Mouse (Mus musculus) heart, embryonic 10.5 days (tissue): ENCODE data around the gene Fli1. TPM values are rescaled to one million over a fixed set of nuclear protein-coding genes. Genes with fewer than 3 reads are reported as not detected.
A peak's percentile ranks its signal among the peaks of the same experiment; 100 is the strongest.

Experiments used
- DNase-seq: peaks from one replicate; pipeline ENCODE4 v3.0.0-alpha.2; 2017; ENCODE audit warnings: low spot score
- H3K27ac ChIP-seq: fragments of 300-500 bp; sonication (generic); 2 replicates; pipeline ENCODE4 v1.5.1; 2016; ENCODE audit warnings: mild to moderate bottlenecking
- H3K27me3 ChIP-seq: fragments of 300-500 bp; sonication (generic); 2 replicates; pipeline ENCODE4 v1.6.1; 2016; ENCODE audit warnings: mild to moderate bottlenecking; ENCODE audit not compliant: poor library complexity, insufficient read depth, severe bottlenecking
- H3K36me3 ChIP-seq: fragments of 300-500 bp; sonication (generic); 2 replicates; pipeline ENCODE4 v1.6.1; 2016; ENCODE audit warnings: mild to moderate bottlenecking, moderate library complexity
- H3K4me1 ChIP-seq: fragments of 300-500 bp; sonication (generic); 2 replicates; pipeline ENCODE4 v1.6.1; 2016; ENCODE audit warnings: mild to moderate bottlenecking
- H3K4me3 ChIP-seq: fragments of 300-500 bp; sonication (generic); 2 replicates; pipeline ENCODE4 v1.5.1; 2016; ENCODE audit warnings: mild to moderate bottlenecking, moderate library complexity
- H3K9me3 ChIP-seq: fragments of 300-500 bp; sonication (generic); 2 replicates; pipeline ENCODE4 v1.6.1; 2016; ENCODE audit warnings: mild to moderate bottlenecking, moderate library complexity
- WGBS: fragments of 180-500 bp; shearing (Covaris S2); methylation state at CpG from one replicate; pipeline ENCODE4 v1.1.7; 2016; 5-methylcytosine and 5-hydroxymethylcytosine counted together
- polyA plus RNA-seq: library from polyadenylated mRNA; unstranded; fragments of >200 nt; fragmentation: Nextera tagmentation; extraction: Ambion mirVana; gene quantifications from 2 replicates; pipeline ENCODE4 v1.2.1, GENCODE M21; 2016

Fli1 gene
- polyA plus RNA-seq, 1 experiment from 2014 or later: 20.8 TPM

GRCm38 (mm10) chr9:32531588-32531987 is 11.1 kb downstream of the Fli1 start:
- Histone ChIP-seq H3K27ac (no peak overlapping the region), H3K27me3 (no peaks in the 10 kb centered on the region), H3K9me3 (no peaks in the 10 kb centered on the region), H3K4me3 (no peak overlapping the region), H3K36me3 (peaks cover 2% of the 10 kb centered on the region; the same call in 1 of the 2 replicates), H3K4me1 (no peaks in the 10 kb centered on the region)
- WGBS: 84% methylated on average over 4 of the region's 4 CpGs
- no peak for DNase-seq

- Histone ChIP-seq H3K4me1 (no peaks in the 10 kb centered on the region; the same call in 1 of the 2 replicates), H3K27ac (no peak overlapping the region), H3K4me3 (no peak overlapping the region), H3K9me3 (no peaks in the 10 kb centered on the region), H3K27me3 (no peaks in the 10 kb centered on the region), H3K36me3 (peaks cover 2% of the 10 kb centered on the region; the same call in 1 of the 2 replicates)
- 74% methylated on average over 1 of the region's 1 CpGs for whole genome bisulfite sequencing
- no peak for DNase-seq
Observed at GRCm38 (mm10) chr9:32530975-32531374, 11.7 kb downstream of the Fli1 start.

- no peaks in the 10 kb centered on the region for H3K9me3 ChIP-seq
- no peaks in the 10 kb centered on the region; the same call in 1 of the 2 replicates for H3K4me1 ChIP-seq
- WGBS: 75% methylated on average over 5 of the region's 5 CpGs
- no peaks in the 10 kb centered on the region for H3K27me3 ChIP-seq
- no peak overlapping the region; the same call in 1 of the 2 replicates for H3K27ac ChIP-seq
- no peak for DNase-seq
- H3K36me3 ChIP-seq: peaks cover 2% of the 10 kb centered on the region; the same call in 1 of the 2 replicates
- H3K4me3 ChIP-seq: no peak overlapping the region
Observed at GRCm38 (mm10) chr9:32530188-32530587, 12.5 kb downstream of the Fli1 start.

GRCm38 (mm10) chr9:32529594-32529993 is 13.1 kb downstream of the Fli1 start:
- 63% methylated on average over 5 of the region's 5 CpGs for WGBS
- peaks cover 2% of the 10 kb centered on the region; the same call in 1 of the 2 replicates for H3K36me3 ChIP-seq

GRCm38 (mm10) chr9:32527329-32527728 is 15.3 kb downstream of the Fli1 start:
- no peaks in the 10 kb centered on the region for H3K9me3 ChIP-seq
- no peak overlapping the region for H3K27ac ChIP-seq
- H3K36me3 ChIP-seq: no peaks in the 10 kb centered on the region
- H3K4me1 ChIP-seq: no peaks in the 10 kb centered on the region; the same call in 1 of the 2 replicates
- H3K27me3 ChIP-seq: no peaks in the 10 kb centered on the region
- 89% methylated on average over 7 of the region's 7 CpGs for WGBS
- no peak for DNase-seq
- no peak overlapping the region for H3K4me3 ChIP-seq

More at GRCm38 (mm10) chr9:32529594-32529993, 13.1 kb downstream of the Fli1 start:
- Histone ChIP-seq H3K9me3 (no peaks in the 10 kb centered on the region), H3K27ac (no peak overlapping the region; the same call in 1 of the 2 replicates), H3K4me3 (no peak overlapping the region), H3K27me3 (no peaks in the 10 kb centered on the region), H3K4me1 (no peaks in the 10 kb centered on the region; the same call in 1 of the 2 replicates)
- no peak for DNase-seq

GRCm38 (mm10) chr9:32525787-32526186 is 16.9 kb downstream of the Fli1 start:
- no peaks in the 10 kb centered on the region for H3K9me3 ChIP-seq
- WGBS: 56% methylated on average over 5 of the region's 5 CpGs
- DNase-seq: no peak
- no peak overlapping the region for H3K4me3 ChIP-seq
- no peaks in the 10 kb centered on the region for H3K36me3 ChIP-seq
- no peak overlapping the region for H3K27ac ChIP-seq
- no peaks in the 10 kb centered on the region for H3K27me3 ChIP-seq
- H3K4me1 ChIP-seq: peaks cover 13% of the 10 kb centered on the region

GRCm38 (mm10) chr9:32522536-32523245 is 20.0 kb downstream of the Fli1 start:
- H3K4me3 ChIP-seq: no peak overlapping the region
- DNase-seq: no peak
- H3K36me3 ChIP-seq: no peaks in the 10 kb centered on the region
- peaks cover 38% of the 10 kb centered on the region for H3K4me1 ChIP-seq
- H3K9me3 ChIP-seq: no peaks in the 10 kb centered on the region
- WGBS: 72% methylated on average over 2 of the region's 2 CpGs
- H3K27ac ChIP-seq: no peak overlapping the region
- H3K27me3 ChIP-seq: no peaks in the 10 kb centered on the region

GRCm38 (mm10) chr9:32521331-32521730 is 21.3 kb downstream of the Fli1 start:
- peaks cover 43% of the 10 kb centered on the region for H3K4me1 ChIP-seq
- no peaks in the 10 kb centered on the region for H3K9me3 ChIP-seq
- no peaks in the 10 kb centered on the region for H3K27me3 ChIP-seq
- 25% methylated on average over 3 of the region's 3 CpGs for WGBS
- H3K27ac ChIP-seq: peak overlapping the region; percentile 16; the same call in 1 of the 2 replicates
- no peak overlapping the region for H3K4me3 ChIP-seq
- H3K36me3 ChIP-seq: no peaks in the 10 kb centered on the region
- DNase-seq: no peak

- 47% methylated on average over 6 of the region's 6 CpGs for WGBS
- Histone ChIP-seq H3K27ac (peak overlapping the region; percentile 16; the same call in 1 of the 2 replicates), H3K9me3 (no peaks in the 10 kb centered on the region), H3K36me3 (no peaks in the 10 kb centered on the region), H3K27me3 (no peaks in the 10 kb centered on the region), H3K4me1 (peaks cover 43% of the 10 kb centered on the region), H3K4me3 (no peak overlapping the region)
- no peak for DNase-seq
Observed at GRCm38 (mm10) chr9:32520821-32521220, 21.8 kb downstream of the Fli1 start.

- no peaks in the 10 kb centered on the region for H3K9me3 ChIP-seq
- no peaks in the 10 kb centered on the region for H3K36me3 ChIP-seq
- H3K27me3 ChIP-seq: no peaks in the 10 kb centered on the region
- no peak for DNase-seq
- peak overlapping the region; percentile 59 for H3K27ac ChIP-seq
- peaks cover 47% of the 10 kb centered on the region for H3K4me1 ChIP-seq
- 37% methylated on average over 22 of the region's 22 CpGs for WGBS
- 0 out of 2 replicates have a peak overlapping the region, but pooled peaks have one; percentile 5 for H3K4me3 ChIP-seq
Observed at GRCm38 (mm10) chr9:32519101-32520051, 23.3 kb downstream of the Fli1 start.

- no peak for DNase-seq
- H3K36me3 ChIP-seq: no peaks in the 10 kb centered on the region
- H3K4me1 ChIP-seq: peaks cover 51% of the 10 kb centered on the region
- WGBS: 61% methylated on average over 13 of the region's 13 CpGs
- no peak overlapping the region for H3K4me3 ChIP-seq
- peak overlapping the region; percentile 59 for H3K27ac ChIP-seq
- no peaks in the 10 kb centered on the region for H3K9me3 ChIP-seq
- no peaks in the 10 kb centered on the region for H3K27me3 ChIP-seq
Observed at GRCm38 (mm10) chr9:32518351-32519075, 24.1 kb downstream of the Fli1 start.

GRCm38 (mm10) chr9:32516691-32517090 is 26.0 kb downstream of the Fli1 start:
- H3K27me3 ChIP-seq: no peaks in the 10 kb centered on the region
- H3K27ac ChIP-seq: no peak overlapping the region
- no peak for DNase-seq
- peaks cover 47% of the 10 kb centered on the region for H3K4me1 ChIP-seq
- H3K36me3 ChIP-seq: no peaks in the 10 kb centered on the region
- WGBS: 78% methylated on average over 9 of the region's 9 CpGs
- H3K4me3 ChIP-seq: no peak overlapping the region
- H3K9me3 ChIP-seq: no peaks in the 10 kb centered on the region
